Mouse (Mus musculus) MEL (cell line): ENCODE data around the gene Ostf1. TPM values are rescaled to one million over a fixed set of nuclear protein-coding genes. Genes with fewer than 3 reads are reported as not detected.
"Not testable (repeated sequence)": the region's sequence is repeated elsewhere in the genome, so short reads cannot be mapped to it uniquely, and the experiment has no call there.

Source experiments
- DNase-seq: peaks from one replicate; pipeline ENCODE4 v3.0.0; 2011; ENCODE audit warnings: low read depth, low spot score
- H3K27ac ChIP-seq: 2 replicates; pipeline ENCODE4 v1.5.1; 2012; ENCODE audit warnings: low read depth, mild to moderate bottlenecking, control low read depth, low read length, moderate library complexity; ENCODE audit not compliant: control insufficient read depth
- H3K27me3 ChIP-seq, 2 experiments: fragments of 150-350 bp in 1 of 2; sonication (generic) in 1 of 2; 2 replicates each; pipeline ENCODE4 v1.6.1; 2012; ENCODE audit warnings: low read length in 2 of 2, mild to moderate bottlenecking in 2 of 2, improper control_type of control experiment in 1 of 2, moderate library complexity in 1 of 2; ENCODE audit not compliant: insufficient read depth in 2 of 2, control insufficient read depth in 1 of 2
- H3K36me3 ChIP-seq, 2 experiments: 2 replicates each; pipeline ENCODE4 v1.6.1; 2012 to 2014; ENCODE audit warnings: low read length in 2 of 2, improper control_type of control experiment in 1 of 2, inconsistent platforms in 1 of 2, mild to moderate bottlenecking in 1 of 2; ENCODE audit not compliant: insufficient read depth in 2 of 2, control insufficient read depth in 1 of 2
- H3K4me1 ChIP-seq, 2 experiments: fragments of 150-350 bp in 1 of 2; sonication (generic) in 1 of 2; 2 replicates each; pipeline ENCODE4 v1.6.1; 2012; ENCODE audit warnings: low read length in 2 of 2, improper control_type of control experiment in 1 of 2, mild to moderate bottlenecking in 1 of 2; ENCODE audit not compliant: insufficient read depth in 2 of 2, control insufficient read depth in 1 of 2
- H3K4me3 ChIP-seq, 2 experiments: fragments of 150-350 bp in 1 of 2; sonication (generic) in 1 of 2; 2 replicates each; pipeline ENCODE4 v1.5.1; 2012; ENCODE audit warnings: low read depth in 2 of 2, low read length in 2 of 2, mild to moderate bottlenecking in 2 of 2, moderate library complexity in 2 of 2, control low read depth in 1 of 2, improper control_type of control experiment in 1 of 2; ENCODE audit not compliant: control insufficient read depth in 1 of 2, insufficient read depth in 1 of 2
- H3K79me2 ChIP-seq: 2 replicates; pipeline ENCODE4 v1.6.1; 2012; ENCODE audit warnings: mild to moderate bottlenecking, low read length, moderate library complexity; ENCODE audit not compliant: control insufficient read depth, poor library complexity, insufficient read depth
- H3K9ac ChIP-seq: 2 replicates; pipeline ENCODE4 v1.6.1; 2012; ENCODE audit warnings: low read depth, mild to moderate bottlenecking, control low read depth, low read length, moderate library complexity; ENCODE audit not compliant: control insufficient read depth, poor library complexity, severe bottlenecking
- H3K9me3 ChIP-seq: fragments of 150-350 bp; sonication (generic); replicated peaks from 2 replicates; pipeline ENCODE4 v1.6.1; 2012; ENCODE audit warnings: mild to moderate bottlenecking, low read length, improper control_type of control experiment, moderate library complexity; ENCODE audit not compliant: insufficient read depth
- BHLHE40 ChIP-seq: IDR thresholded peaks from 2 replicates; pipeline ENCODE4 v1.6.1; 2012; ENCODE audit warnings: low read depth, mild to moderate bottlenecking, inconsistent platforms, low read length, improper control_type of control experiment, borderline replicate concordance
- CHD1 ChIP-seq: IDR thresholded peaks from 2 replicates; pipeline ENCODE4 v1.6.1; 2012; ENCODE audit warnings: low read depth, mild to moderate bottlenecking, inconsistent platforms, low read length, improper control_type of control experiment
- CTCF ChIP-seq, 3 experiments: IDR thresholded peaks in 2 of 3; conservative IDR thresholded peaks in 1 of 3; 2 replicates each; pipeline ENCODE4 v1.5.1; 2011 to 2012; ENCODE audit warnings: low read length in 3 of 3, low read depth in 2 of 3, mild to moderate bottlenecking in 2 of 3, improper control_type of control experiment in 1 of 3, inconsistent platforms in 1 of 3, mixed read lengths in 1 of 3, moderate library complexity in 1 of 3; ENCODE audit not compliant: control insufficient read depth in 1 of 3, insufficient read depth in 1 of 3, poor library complexity in 1 of 3, severe bottlenecking in 1 of 3
- EP300 ChIP-seq, 2 experiments: IDR thresholded peaks; 2 replicates each; pipeline ENCODE4 v1.6.1; 2011; ENCODE audit warnings: improper control_type of control experiment in 2 of 2, low read length in 2 of 2, low read depth in 1 of 2, mild to moderate bottlenecking in 1 of 2
- GABPA ChIP-seq: IDR thresholded peaks from 2 replicates; pipeline ENCODE4 v1.6.1; 2012; ENCODE audit warnings: low read depth, mild to moderate bottlenecking, inconsistent platforms, low read length, improper control_type of control experiment, moderate library complexity
- GATA1 ChIP-seq: IDR thresholded peaks from 2 replicates; pipeline ENCODE4 v1.6.1; 2011; ENCODE audit warnings: low read depth, low read length, improper control_type of control experiment
- HCFC1 ChIP-seq: IDR thresholded peaks from 2 replicates; pipeline ENCODE4 v1.6.1; 2012; ENCODE audit warnings: low read depth, mild to moderate bottlenecking, inconsistent platforms, low read length, improper control_type of control experiment, moderate library complexity
- MAX ChIP-seq: IDR thresholded peaks from 2 replicates; pipeline ENCODE4 v1.6.1; 2011; ENCODE audit warnings: low read length, improper control_type of control experiment
- MEF2A ChIP-seq: IDR thresholded peaks from 2 replicates; pipeline ENCODE4 v1.6.1; 2014; ENCODE audit warnings: low read depth, mild to moderate bottlenecking, inconsistent platforms, low read length, improper control_type of control experiment; ENCODE audit not compliant: poor library complexity, insufficient replicate concordance, severe bottlenecking; ENCODE audit errors: extremely low read depth
- MXI1 ChIP-seq: IDR thresholded peaks from 2 replicates; pipeline ENCODE4 v1.6.1; 2011; ENCODE audit warnings: mild to moderate bottlenecking, low read depth, low read length, improper control_type of control experiment
- MYB ChIP-seq: IDR thresholded peaks from 2 replicates; pipeline ENCODE4 v1.6.1; 2011; ENCODE audit warnings: mild to moderate bottlenecking, low read depth, low read length, improper control_type of control experiment
- NELFE ChIP-seq: IDR thresholded peaks from 2 replicates; pipeline ENCODE4 v1.6.1; 2011; ENCODE audit warnings: low read depth, low read length, improper control_type of control experiment
- NRF1 ChIP-seq: IDR thresholded peaks from 2 replicates; pipeline ENCODE4 v1.6.1; 2014; ENCODE audit warnings: low read depth, mild to moderate bottlenecking, inconsistent platforms, low read length, improper control_type of control experiment, moderate library complexity; ENCODE audit not compliant: poor library complexity, insufficient read depth, severe bottlenecking
- RCOR1 ChIP-seq: IDR thresholded peaks from 2 replicates; pipeline ENCODE4 v1.6.1; 2012; ENCODE audit warnings: low read depth, mild to moderate bottlenecking, inconsistent platforms, low read length, improper control_type of control experiment
- SMC3 ChIP-seq: IDR thresholded peaks from 2 replicates; pipeline ENCODE4 v1.6.1; 2011; ENCODE audit warnings: low read depth, low read length, improper control_type of control experiment
- TBP ChIP-seq: IDR thresholded peaks from 2 replicates; pipeline ENCODE4 v1.8.0; 2011; ENCODE audit warnings: low read depth, low read length, improper control_type of control experiment
- USF1 ChIP-seq: IDR thresholded peaks from 2 replicates; pipeline ENCODE4 v1.6.1; 2014; ENCODE audit warnings: low read depth, mild to moderate bottlenecking, inconsistent platforms, low read length, improper control_type of control experiment, moderate library complexity
- ZKSCAN1 ChIP-seq: IDR thresholded peaks from 2 replicates; pipeline ENCODE4 v1.6.1; 2012; ENCODE audit warnings: low read depth, mild to moderate bottlenecking, inconsistent platforms, low read length, improper control_type of control experiment, moderate library complexity
- ZNF384 ChIP-seq: IDR thresholded peaks from 2 replicates; pipeline ENCODE4 v1.6.1; 2012; ENCODE audit warnings: low read depth, mild to moderate bottlenecking, inconsistent platforms, low read length, improper control_type of control experiment
- polyA plus RNA-seq, 2 experiments: library from polyadenylated mRNA; stranded (reverse) in 1 of 2; unstranded in 1 of 2; fragments of >175 nt in 1 of 2; fragments of >200 nt in 1 of 2; gene quantifications; 2 replicates each; pipeline versions ENCODE4 v1.2.1 to v1.2.4; 2012; ENCODE audit warnings: low replicate concordance in 2 of 2, low read depth in 1 of 2; ENCODE audit not compliant: insufficient read length in 2 of 2, insufficient read depth in 1 of 2, missing spikeins in 1 of 2
- total RNA-seq: library from RNA; depleted of rRNA; stranded (reverse); fragments of 300-350 nt; gene quantifications from 2 replicates; pipeline ENCODE4 v1.2.3, GENCODE M21; 2012

The Ostf1 gene
- total and polyA plus RNA-seq, 3 experiments = 117 to 162 TPM; not detected in 1

DNA sequence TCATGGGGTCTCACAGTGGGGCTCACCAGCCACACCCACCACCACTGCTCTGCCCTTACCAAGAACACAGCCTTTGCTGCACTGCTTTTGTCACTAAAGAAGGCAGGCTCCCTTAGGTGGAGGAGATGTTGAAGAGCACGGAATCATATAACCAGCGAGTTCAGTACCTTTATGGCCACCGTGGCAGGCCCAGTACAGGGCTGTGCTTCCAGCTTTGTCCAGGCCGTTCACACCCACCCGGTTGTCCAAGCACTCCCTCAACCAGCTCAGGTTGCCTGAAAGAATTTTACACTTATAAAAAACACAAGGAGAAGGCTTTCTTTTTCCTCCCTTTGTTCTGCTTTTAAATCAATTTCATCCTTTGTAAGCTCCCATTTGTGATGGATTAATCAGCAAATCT is 41.4 kb downstream of the Ostf1 start:
- peaks cover 0 to 1% of the 10 kb centered on the region in 2 experiments; a peak in 1 of 4 replicates for H3K4me1 ChIP-seq
- no peaks in the 10 kb centered on the region for H3K9me3 ChIP-seq
- H3K4me3 ChIP-seq = no peak overlapping the region
- H3K36me3 ChIP-seq = peaks cover 2 to 5% of the 10 kb centered on the region in 2 experiments; a peak in 2 of 4 replicates
- TF ChIP-seq GATA1 (no peak), CHD1 (no peak), GABPA (no peak), TBP (no peak), BHLHE40 (no peak), USF1 (no peak), EP300 (IDR thresholded peaks at IDR 0.05; ENCODE audit: low read depth in 1 of 2, low read length in 2 of 2) (no peak), HCFC1 (no peak), RCOR1 (no peak), SMC3 (no peak), NELFE (no peak), CTCF (IDR thresholded peaks at IDR 0.05 in 2 of 3, conservative IDR thresholded peaks at IDR 0.05 in 1 of 3; ENCODE audit: control insufficient read depth in 1 of 3, insufficient read depth in 1 of 3, low read depth in 2 of 3, low read length in 3 of 3, poor library complexity in 1 of 3, severe bottlenecking in 1 of 3) (no peak), MYB (no peak), MXI1 (no peak)
- no peaks in the 10 kb centered on the region for H3K79me2 ChIP-seq
- H3K27ac ChIP-seq = no peak overlapping the region
- no peaks in the 10 kb centered on the region for H3K27me3 ChIP-seq
- H3K9ac ChIP-seq = no peak overlapping the region
- no peak for DNase-seq

GRCm38 (mm10) chr19:18589276-18589675 is 42.3 kb downstream of the Ostf1 start:
- Histone ChIP-seq H3K9ac (no peak overlapping the region), H3K4me1 (no peaks in the 10 kb centered on the region), H3K36me3 (peaks cover 0 to 5% of the 10 kb centered on the region in 2 experiments; a peak in 2 of 4 replicates)

GRCm38 (mm10) chr19:18588801-18589200 is 42.8 kb downstream of the Ostf1 start:
- H3K27me3 ChIP-seq, H3K4me1 ChIP-seq, H3K4me3 ChIP-seq, H3K27ac ChIP-seq, H3K9me3 ChIP-seq, H3K9ac ChIP-seq, H3K36me3 ChIP-seq, H3K79me2 ChIP-seq: not testable (repeated sequence)
- DNase-seq = peak; percentile 30

More at GRCm38 (mm10) chr19:18589276-18589675, 42.3 kb downstream of the Ostf1 start:
- no peak overlapping the region for H3K4me3 ChIP-seq
- no peak for DNase-seq
- H3K27ac ChIP-seq = no peak overlapping the region
- H3K27me3 ChIP-seq = no peaks in the 10 kb centered on the region
- H3K79me2 ChIP-seq = no peaks in the 10 kb centered on the region
- no peaks in the 10 kb centered on the region for H3K9me3 ChIP-seq
- TF ChIP-seq MEF2A (no peak), MAX (no peak), ZNF384 (no peak), ZKSCAN1 (no peak), MXI1 (no peak), HCFC1 (no peak), GABPA (no peak), NRF1 (no peak), MYB (no peak)
